Mouse (Mus musculus) bone marrow macrophage, adult 2 months (primary cell): ENCODE results near the gene Ing2.

Source experiments
- CTCF ChIP-seq: IDR thresholded peaks from 2 replicates; pipeline ENCODE4 v1.5.1; 2012; ENCODE audit warnings: low read depth, mild to moderate bottlenecking, low read length, moderate library complexity
- POLR2A ChIP-seq: IDR thresholded peaks from 2 replicates; pipeline ENCODE4 v1.6.1; 2012; ENCODE audit warnings: mild to moderate bottlenecking, low read depth, low read length, borderline replicate concordance

GRCm38 (mm10) chr8:47662716-47663115 is 12.6 kb downstream of the Ing2 start:
- TF ChIP-seq POLR2A, result no peak
- no peak for TF ChIP-seq CTCF
